Mouse (Mus musculus): ENCODE measurements around the gene Mta3. TPM values are rescaled to one million over a fixed set of nuclear protein-coding genes. Genes with fewer than 3 reads are reported as not detected.

The Mta3 gene
- polyA plus RNA-seq, 1 experiment from 2014 or later = 29.4 TPM

GRCm38 (mm10) chr17:83684475-83684874 lies 21.5 kb upstream of the Mta3 start:
- H3K36me3 ChIP-seq (ENCODE audit: control insufficient read depth, insufficient read depth, low read length) = no peaks in the 10 kb centered on the region
- H3K27me3 ChIP-seq (replicated peaks; ENCODE audit: control insufficient read depth, insufficient read depth, low read length) = no peaks in the 10 kb centered on the region
- H3K27ac ChIP-seq (ENCODE audit: low read depth, low read length) = no peak overlapping the region
- 0 out of 2 replicates have a peak, but pooled peaks cover 3% of the 10 kb centered on the region for H3K9me3 ChIP-seq (ENCODE audit: control insufficient read depth, low read length)
- ATAC-seq = no peak
- H3K4me2 ChIP-seq (ENCODE audit: low read length) = no peak overlapping the region
- H3K4me3 ChIP-seq (ENCODE audit: low read length) = no peak overlapping the region
- WGBS = 89% methylated on average over 7 of the region's 7 CpGs
- no peaks in the 10 kb centered on the region for H3K4me1 ChIP-seq (ENCODE audit: control insufficient read depth, insufficient read depth, low read depth, low read length)
- H3K9ac ChIP-seq (ENCODE audit: low read depth, low read length) = no peak overlapping the region

DNA sequence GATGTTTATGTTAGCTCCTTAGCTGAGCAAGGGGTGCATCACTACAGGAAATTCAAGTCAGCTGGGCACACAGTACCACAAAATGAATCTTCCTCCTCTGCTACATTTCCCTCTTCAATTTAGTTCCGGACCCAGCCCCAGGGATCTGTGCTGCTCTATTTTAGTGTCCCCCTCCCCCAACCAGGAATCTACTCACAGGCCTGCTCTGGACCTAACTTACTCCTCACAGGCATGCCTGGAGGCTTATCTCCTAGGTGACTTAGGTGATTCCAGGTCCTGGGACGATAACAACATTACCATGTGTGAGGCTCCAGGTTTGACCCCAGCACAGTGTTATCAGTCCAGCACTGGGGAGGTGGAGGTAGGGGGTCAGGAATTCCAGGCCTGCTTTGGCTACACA lies 15.5 kb upstream of the Mta3 start:
- WGBS = 68% methylated on average over 2 of the region's 2 CpGs

GRCm38 (mm10) chr17:83691379-83691778 lies 14.6 kb upstream of the Mta3 start:
- Histone ChIP-seq H3K9me3 (ENCODE audit: control insufficient read depth, low read length) (0 out of 2 replicates have a peak, but pooled peaks cover 3% of the 10 kb centered on the region), H3K4me3 (ENCODE audit: low read length) (no peak overlapping the region), H3K4me1 (ENCODE audit: control insufficient read depth, insufficient read depth, low read depth, low read length) (no peaks in the 10 kb centered on the region), H3K9ac (ENCODE audit: low read depth, low read length) (no peak overlapping the region), H3K27ac (ENCODE audit: low read depth, low read length) (no peak overlapping the region), H3K4me2 (ENCODE audit: low read length) (no peak overlapping the region), H3K36me3 (ENCODE audit: control insufficient read depth, insufficient read depth, low read length) (no peaks in the 10 kb centered on the region), H3K27me3 (replicated peaks; ENCODE audit: control insufficient read depth, insufficient read depth, low read length) (no peaks in the 10 kb centered on the region)
- 72% methylated on average over 4 of the region's 4 CpGs for WGBS
- ATAC-seq = no peak

More for the DNA sequence above, 15.5 kb upstream of the Mta3 start:
- no peak overlapping the region for H3K27ac ChIP-seq (ENCODE audit: low read depth, low read length)
- H3K4me1 ChIP-seq (ENCODE audit: control insufficient read depth, insufficient read depth, low read depth, low read length) = no peaks in the 10 kb centered on the region
- H3K27me3 ChIP-seq (replicated peaks; ENCODE audit: control insufficient read depth, insufficient read depth, low read length) = no peaks in the 10 kb centered on the region
- no peak overlapping the region for H3K4me3 ChIP-seq (ENCODE audit: low read length)
- H3K36me3 ChIP-seq (ENCODE audit: control insufficient read depth, insufficient read depth, low read length) = no peaks in the 10 kb centered on the region
- 0 out of 2 replicates have a peak, but pooled peaks cover 3% of the 10 kb centered on the region for H3K9me3 ChIP-seq (ENCODE audit: control insufficient read depth, low read length)
- no peak for ATAC-seq
- H3K9ac ChIP-seq (ENCODE audit: low read depth, low read length) = no peak overlapping the region
- no peak overlapping the region for H3K4me2 ChIP-seq (ENCODE audit: low read length)

DNA sequence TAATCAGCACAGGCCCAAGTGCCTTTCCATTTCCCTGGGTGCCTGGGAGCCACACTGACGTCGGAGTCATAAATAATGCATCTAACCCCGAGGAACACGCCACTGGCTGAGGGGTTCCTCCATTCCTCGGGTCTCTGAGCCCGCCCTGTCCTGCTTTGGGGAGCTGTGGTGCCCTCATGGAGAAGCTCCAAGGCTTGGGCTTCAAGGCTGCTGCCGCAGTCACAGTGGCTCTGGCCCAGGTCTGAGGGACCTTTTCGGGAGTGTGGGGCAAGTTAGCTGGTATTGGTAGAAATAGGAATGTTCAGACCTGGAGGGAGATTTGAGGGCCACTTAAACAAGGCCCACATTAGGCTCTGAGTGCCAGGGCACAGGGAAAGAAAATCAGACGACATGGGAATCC lies 12.0 kb upstream of the Mta3 start:
- no peak for ATAC-seq

GRCm38 (mm10) chr17:83695785-83696184 lies 10.2 kb upstream of the Mta3 start:
- Histone ChIP-seq H3K27me3 (replicated peaks; ENCODE audit: control insufficient read depth, insufficient read depth, low read length) (no peaks in the 10 kb centered on the region), H3K27ac (ENCODE audit: low read depth, low read length) (no peak overlapping the region), H3K4me1 (ENCODE audit: control insufficient read depth, insufficient read depth, low read depth, low read length) (no peaks in the 10 kb centered on the region), H3K36me3 (ENCODE audit: control insufficient read depth, insufficient read depth, low read length) (no peaks in the 10 kb centered on the region), H3K9me3 (ENCODE audit: control insufficient read depth, low read length) (no peaks in the 10 kb centered on the region), H3K4me3 (ENCODE audit: low read length) (no peak overlapping the region), H3K4me2 (ENCODE audit: low read length) (no peak overlapping the region), H3K9ac (ENCODE audit: low read depth, low read length) (no peak overlapping the region)
- WGBS = 73% methylated on average over 2 of the region's 2 CpGs
- ATAC-seq = no peak

More for the DNA sequence above, 12.0 kb upstream of the Mta3 start:
- no peak overlapping the region for H3K9ac ChIP-seq (ENCODE audit: low read depth, low read length)
- H3K27me3 ChIP-seq (replicated peaks; ENCODE audit: control insufficient read depth, insufficient read depth, low read length) = no peaks in the 10 kb centered on the region
- no peak overlapping the region for H3K27ac ChIP-seq (ENCODE audit: low read depth, low read length)
- no peak overlapping the region for H3K4me3 ChIP-seq (ENCODE audit: low read length)
- 80% methylated on average over 9 of the region's 9 CpGs for WGBS
- H3K36me3 ChIP-seq (ENCODE audit: control insufficient read depth, insufficient read depth, low read length) = no peaks in the 10 kb centered on the region
- H3K4me2 ChIP-seq (ENCODE audit: low read length) = no peak overlapping the region
- H3K4me1 ChIP-seq (ENCODE audit: control insufficient read depth, insufficient read depth, low read depth, low read length) = no peaks in the 10 kb centered on the region
- H3K9me3 ChIP-seq (ENCODE audit: control insufficient read depth, low read length) = no peaks in the 10 kb centered on the region

- WGBS = 91% methylated on average over 8 of the region's 8 CpGs
- Histone ChIP-seq H3K27me3 (replicated peaks; ENCODE audit: control insufficient read depth, insufficient read depth, low read length) (no peaks in the 10 kb centered on the region), H3K9me3 (ENCODE audit: control insufficient read depth, low read length) (no peaks in the 10 kb centered on the region), H3K36me3 (ENCODE audit: control insufficient read depth, insufficient read depth, low read length) (no peaks in the 10 kb centered on the region), H3K9ac (ENCODE audit: low read depth, low read length) (no peak overlapping the region), H3K4me2 (ENCODE audit: low read length) (no peak overlapping the region), H3K4me1 (ENCODE audit: control insufficient read depth, insufficient read depth, low read depth, low read length) (no peaks in the 10 kb centered on the region), H3K4me3 (ENCODE audit: low read length) (no peak overlapping the region), H3K27ac (ENCODE audit: low read depth, low read length) (no peak overlapping the region)
- ATAC-seq = no peak
Measured at GRCm38 (mm10) chr17:83699062-83699724, 6.8 kb upstream of the Mta3 start.

DNA sequence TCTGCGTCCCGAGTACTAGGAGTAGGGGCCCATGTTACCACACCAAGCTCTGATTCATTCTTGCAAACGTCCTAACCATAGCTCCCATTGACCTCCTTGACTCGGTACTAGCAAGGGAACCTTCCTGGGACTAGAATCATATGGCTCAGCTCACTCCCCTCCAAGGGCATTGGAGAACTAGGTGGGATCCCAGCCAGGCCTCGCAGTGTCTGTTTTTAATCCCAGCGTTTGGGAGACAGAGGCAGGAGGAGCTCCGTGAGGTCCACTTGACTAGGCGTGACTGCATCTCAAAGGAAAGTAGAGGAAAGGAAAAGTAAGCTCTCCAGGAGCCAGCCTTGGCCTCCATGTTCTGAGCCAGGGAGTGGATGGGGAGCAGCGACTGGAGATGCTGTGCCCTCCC lies 5.8 kb upstream of the Mta3 start:
- Histone ChIP-seq H3K9ac (ENCODE audit: low read depth, low read length) (no peak overlapping the region), H3K27ac (ENCODE audit: low read depth, low read length) (no peak overlapping the region), H3K27me3 (replicated peaks; ENCODE audit: control insufficient read depth, insufficient read depth, low read length) (no peaks in the 10 kb centered on the region), H3K4me3 (ENCODE audit: low read length) (no peak overlapping the region), H3K9me3 (ENCODE audit: control insufficient read depth, low read length) (no peaks in the 10 kb centered on the region), H3K36me3 (ENCODE audit: control insufficient read depth, insufficient read depth, low read length) (no peaks in the 10 kb centered on the region), H3K4me2 (ENCODE audit: low read length) (no peak overlapping the region), H3K4me1 (ENCODE audit: control insufficient read depth, insufficient read depth, low read depth, low read length) (no peaks in the 10 kb centered on the region)
- WGBS = 84% methylated on average over 9 of the region's 9 CpGs
- ATAC-seq = no peak

DNA sequence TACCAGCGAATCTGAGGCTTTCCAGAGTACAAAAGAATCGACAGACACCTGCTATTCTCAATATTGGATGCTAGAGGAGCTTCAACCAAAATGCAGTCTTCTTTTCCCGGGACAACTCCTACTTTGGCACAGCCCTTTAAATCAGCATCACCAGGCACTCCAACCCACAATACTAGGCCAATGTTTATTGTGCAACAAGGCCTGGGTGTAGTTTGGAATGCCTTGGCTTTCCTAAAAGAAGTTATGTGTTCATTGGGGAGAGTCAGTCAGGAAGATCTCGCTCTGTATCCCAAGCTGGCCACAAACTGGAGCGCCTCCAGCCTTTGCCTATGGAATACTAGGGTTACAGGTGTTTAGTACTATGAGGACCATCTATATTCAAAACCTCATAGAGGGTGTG lies 1.5 kb upstream of the Mta3 start:
- WGBS = 83% methylated on average over 5 of the region's 5 CpGs
- Histone ChIP-seq H3K9me3 (ENCODE audit: control insufficient read depth, low read length) (no peaks in the 10 kb centered on the region), H3K4me2 (ENCODE audit: low read length) (no peak overlapping the region)

DNA sequence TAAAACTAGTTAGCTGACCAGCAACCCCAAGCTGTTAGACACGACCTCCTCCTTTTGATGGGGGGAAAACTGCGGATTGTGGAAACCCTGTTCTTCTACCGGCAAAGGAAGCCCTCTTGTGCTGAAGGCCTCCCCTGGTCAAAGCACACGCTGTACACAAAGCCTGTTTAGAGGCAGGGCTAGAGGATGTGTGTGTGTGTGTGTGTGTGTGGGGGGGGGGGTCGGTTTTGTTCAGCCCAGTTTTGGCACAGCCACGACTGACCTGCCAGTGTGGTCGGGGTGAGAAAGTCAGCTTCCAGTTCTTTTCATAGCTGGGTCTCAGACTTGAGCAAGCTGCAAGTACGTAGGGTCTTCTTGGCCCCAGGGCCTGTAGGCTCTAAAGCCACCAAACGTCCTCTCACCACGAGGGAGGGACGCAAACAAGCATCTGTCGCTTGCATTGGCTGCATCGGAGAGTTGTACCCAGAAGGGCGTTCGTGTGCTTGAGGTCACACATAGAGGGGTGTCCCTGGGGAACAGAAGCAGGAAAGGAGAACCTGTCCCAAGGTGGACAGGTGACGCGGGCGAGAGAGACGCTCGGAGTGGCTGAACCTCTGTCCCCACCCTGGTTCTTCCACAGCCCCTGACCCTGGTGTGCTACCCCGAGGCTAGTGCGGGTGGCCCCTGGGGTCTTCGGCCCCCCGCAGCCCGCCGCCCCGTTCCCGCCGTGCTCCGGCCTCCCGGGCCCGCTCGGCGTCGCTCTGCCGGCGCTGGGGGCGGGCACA lies 429 bp upstream of the Mta3 start:
- ATAC-seq = peak; percentile 77
- Histone ChIP-seq H3K4me1 (ENCODE audit: control insufficient read depth, insufficient read depth, low read depth, low read length) (peaks cover 5% of the 10 kb centered on the region; the same call in 1 of the 2 replicates), H3K4me2 (ENCODE audit: low read length) (peak overlapping the region; percentile 83), H3K9ac (ENCODE audit: low read depth, low read length) (peak overlapping the region; percentile 92), H3K27ac (ENCODE audit: low read depth, low read length) (peak overlapping the region; percentile 94), H3K9me3 (ENCODE audit: control insufficient read depth, low read length) (no peaks in the 10 kb centered on the region), H3K4me3 (ENCODE audit: low read length) (peak overlapping the region; percentile 81), H3K27me3 (replicated peaks; ENCODE audit: control insufficient read depth, insufficient read depth, low read length) (no peaks in the 10 kb centered on the region), H3K36me3 (ENCODE audit: control insufficient read depth, insufficient read depth, low read length) (no peaks in the 10 kb centered on the region)
- 1% methylated on average over 26 of the region's 38 CpGs for whole genome bisulfite sequencing

More for the DNA sequence above, 1.5 kb upstream of the Mta3 start:
- no peak for ATAC-seq
- Histone ChIP-seq H3K9ac (ENCODE audit: low read depth, low read length) (no peak overlapping the region), H3K36me3 (ENCODE audit: control insufficient read depth, insufficient read depth, low read length) (no peaks in the 10 kb centered on the region), H3K27me3 (replicated peaks; ENCODE audit: control insufficient read depth, insufficient read depth, low read length) (no peaks in the 10 kb centered on the region), H3K4me1 (ENCODE audit: control insufficient read depth, insufficient read depth, low read depth, low read length) (peaks cover 5% of the 10 kb centered on the region; the same call in 1 of the 2 replicates), H3K4me3 (ENCODE audit: low read length) (no peak overlapping the region), H3K27ac (ENCODE audit: low read depth, low read length) (no peak overlapping the region)
